Mouse (Mus musculus): Measurements from ENCODE around the gene Tinag. TPM values are rescaled to one million over a fixed set of nuclear protein-coding genes. Genes with fewer than 3 reads are reported as not detected.

Gene Tinag
- total RNA-seq, 2 experiments from 2014 or later, result not detected

DNA sequence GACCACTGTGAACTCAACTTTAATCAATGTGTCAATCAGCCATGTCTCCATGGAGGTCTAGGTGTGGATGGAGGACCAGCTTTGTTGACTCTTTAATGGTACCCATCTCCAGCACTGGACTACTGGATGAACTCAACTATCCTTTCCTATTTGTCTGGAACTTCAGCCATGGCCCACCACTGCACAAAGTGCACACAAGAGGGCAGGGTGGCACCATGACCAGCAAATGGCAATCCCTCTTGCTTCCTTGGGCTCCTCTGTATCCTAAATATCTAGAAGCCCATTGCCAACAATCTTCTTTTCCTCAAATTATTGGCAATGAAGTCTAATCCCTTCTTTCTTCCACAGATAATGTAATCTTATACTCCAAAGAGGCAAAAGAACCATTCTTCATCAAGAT lies 55.6 kb downstream of the Tinag start:
- TF ChIP-seq CTCF (conservative IDR thresholded peaks at IDR 0.05), result peak; percentile 72
- peak in 1 of 2 experiments; percentile 23 for DNase-seq (ENCODE audit: low spot score in 2 of 2)
- Histone ChIP-seq H3K4me3 (no peak overlapping the region), H3K27ac (no peak overlapping the region)

- no peak for TF ChIP-seq CTCF (conservative IDR thresholded peaks at IDR 0.05)
- H3K4me3 ChIP-seq, result no peak overlapping the region
- DNase-seq (ENCODE audit: low spot score in 2 of 2), result no peak
- H3K27ac ChIP-seq, result no peak overlapping the region
Observed at GRCm38 (mm10) chr9:76934813-76935212, 110.8 kb downstream of the Tinag start.

- no peak for TF ChIP-seq CTCF (conservative IDR thresholded peaks at IDR 0.05)
- Histone ChIP-seq H3K27ac (no peak overlapping the region), H3K4me3 (no peak overlapping the region)
- no peak for DNase-seq (ENCODE audit: low spot score in 2 of 2)
Observed at GRCm38 (mm10) chr9:76915093-76915661, 130.4 kb downstream of the Tinag start.

Measured in layer of hippocampus, adult 2 months (tissue).